Mouse (Mus musculus) c-Kit-positive CD71-positive TER-119-positive erythroid progenitor cells, embryonic 14.5 days (primary cell): ENCODE data around the gene Rreb1.

Experiments
- DNase-seq: peaks from one replicate; pipeline ENCODE4 v3.0.0-alpha.2; 2013; ENCODE audit warnings: low spot score

Rreb1 gene

DNA sequence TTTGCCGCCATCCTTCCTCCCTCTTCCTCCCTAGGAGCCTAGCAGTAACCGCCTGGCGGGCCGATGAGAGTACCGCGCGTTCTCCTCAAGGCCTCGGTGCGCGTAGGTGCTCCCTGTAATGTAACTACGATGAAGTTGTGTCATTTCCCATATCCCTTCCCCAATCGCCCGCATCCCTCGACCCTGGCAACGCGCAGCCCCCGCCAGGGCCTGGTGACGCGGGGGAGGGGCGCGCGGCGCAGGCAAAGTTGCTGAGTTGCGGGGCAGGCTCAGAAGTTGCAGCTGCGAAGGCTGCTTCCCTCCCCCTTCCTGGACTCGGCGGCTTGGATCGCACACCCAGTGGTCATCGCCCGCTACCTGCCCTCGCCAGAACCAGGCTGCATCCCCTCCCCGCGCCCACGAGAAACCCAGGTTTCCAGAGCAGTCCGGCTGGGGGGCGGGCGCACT lies at the start of gene Rreb1:
Gene Rreb1, plus strand, starts transcription at position 254 of the 447 bp plus-strand sequence.
- DNase-seq: no peak

DNA sequence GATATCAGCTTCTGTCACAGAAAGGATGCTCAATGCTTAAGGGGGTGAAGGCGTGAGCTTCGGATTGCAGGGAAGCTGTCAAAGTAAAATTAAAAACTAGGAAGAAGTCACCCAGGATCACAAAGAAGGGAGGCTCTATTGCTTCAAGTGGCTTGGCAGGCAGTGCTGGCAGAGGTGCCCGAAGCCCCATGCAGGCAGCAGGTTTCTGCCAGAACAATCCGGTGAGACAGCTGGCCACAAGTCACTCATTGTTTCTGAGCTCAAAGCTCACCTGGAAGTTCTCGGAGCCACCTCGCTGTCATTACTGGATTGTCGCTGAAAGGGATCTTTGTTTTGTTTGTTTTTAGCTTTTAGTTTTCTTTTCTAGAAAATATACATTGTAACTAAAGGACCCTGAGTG lies 49.6 kb upstream of the Rreb1 start:
- no peak for DNase-seq

DNA sequence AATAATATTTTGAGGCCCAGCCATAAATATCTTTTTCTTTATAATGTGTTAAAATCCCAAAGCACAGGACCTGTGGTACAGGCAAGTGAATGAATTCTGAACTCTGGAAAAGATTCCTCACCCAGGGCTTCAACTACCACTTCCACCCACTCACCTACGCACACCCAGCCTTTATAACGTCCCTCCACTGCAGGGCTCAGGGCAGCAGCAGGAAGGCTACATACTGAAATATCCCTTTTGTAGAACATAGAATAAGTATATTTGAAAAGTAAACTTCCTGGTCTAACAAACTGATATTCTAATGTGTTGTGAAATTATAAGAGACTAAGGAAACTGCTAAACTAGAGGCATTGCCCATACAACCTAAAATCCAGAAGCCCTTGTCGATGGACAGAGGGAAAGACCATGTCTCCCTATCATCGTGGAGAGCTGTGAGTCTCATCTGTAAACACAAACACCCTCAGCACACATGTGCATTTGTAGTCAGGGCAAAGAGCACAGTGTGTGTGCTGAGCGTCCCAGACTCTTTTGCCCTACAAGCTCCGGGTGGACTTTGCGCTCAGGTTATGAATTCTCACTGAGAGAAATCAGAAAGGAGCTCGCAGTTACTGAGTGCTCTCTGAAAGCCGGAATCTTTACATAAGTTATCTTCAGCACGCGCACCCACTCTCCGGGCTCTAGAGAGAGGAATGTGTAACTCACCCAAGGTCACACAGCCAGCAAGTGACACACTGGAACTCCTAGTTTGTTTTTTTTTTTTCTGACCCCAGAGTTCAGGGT lies 46.1 kb upstream of the Rreb1 start:
- DNase-seq: no peak

GRCm38 (mm10) chr13:37734501-37734900 lies 43.7 kb upstream of the Rreb1 start:
- no peak for DNase-seq

DNA sequence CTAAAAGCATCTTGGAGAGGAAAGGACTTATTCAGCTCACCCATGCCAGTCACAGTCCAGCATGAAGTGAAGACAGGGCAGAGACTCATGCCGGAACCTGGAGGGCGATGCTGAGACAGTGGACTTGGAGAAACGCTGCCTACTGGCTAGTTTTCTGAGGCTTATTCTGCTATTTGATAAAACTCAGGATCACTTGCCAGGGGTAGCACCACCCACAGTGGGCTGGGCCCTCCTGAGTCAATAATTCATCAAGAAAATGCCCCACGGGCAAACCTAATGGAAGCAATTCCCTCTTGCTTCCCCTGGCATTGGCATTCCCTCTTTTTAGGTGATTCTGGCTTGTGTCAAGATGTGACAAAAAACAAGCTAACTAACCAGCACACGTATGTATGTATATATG lies 38.1 kb upstream of the Rreb1 start:
- no peak for DNase-seq

- DNase-seq: no peak
Measured at GRCm38 (mm10) chr13:37740752-37741151, 37.4 kb upstream of the Rreb1 start.

- DNase-seq: no peak
Measured at GRCm38 (mm10) chr13:37742248-37742647, 36.0 kb upstream of the Rreb1 start.

DNA sequence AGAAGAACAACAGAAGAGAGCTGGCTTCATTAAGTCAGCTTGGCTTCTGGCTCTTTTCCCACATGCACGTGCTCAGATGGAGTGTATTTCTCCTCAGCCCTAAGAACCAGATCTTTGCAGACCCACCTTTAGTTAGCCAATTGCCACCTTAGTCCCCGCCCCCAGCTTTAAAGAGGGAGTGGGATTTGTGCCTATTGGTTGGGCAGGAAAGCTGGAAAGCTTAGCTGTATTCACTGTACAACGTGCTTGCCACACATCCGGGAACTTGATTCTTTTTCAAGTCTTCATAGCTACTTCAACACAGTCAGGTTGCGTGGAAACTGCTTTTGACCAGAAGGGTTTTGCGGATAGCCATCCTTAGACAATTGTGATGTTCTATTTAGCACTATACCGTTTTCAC lies 30.7 kb upstream of the Rreb1 start:
- DNase-seq: no peak

DNA sequence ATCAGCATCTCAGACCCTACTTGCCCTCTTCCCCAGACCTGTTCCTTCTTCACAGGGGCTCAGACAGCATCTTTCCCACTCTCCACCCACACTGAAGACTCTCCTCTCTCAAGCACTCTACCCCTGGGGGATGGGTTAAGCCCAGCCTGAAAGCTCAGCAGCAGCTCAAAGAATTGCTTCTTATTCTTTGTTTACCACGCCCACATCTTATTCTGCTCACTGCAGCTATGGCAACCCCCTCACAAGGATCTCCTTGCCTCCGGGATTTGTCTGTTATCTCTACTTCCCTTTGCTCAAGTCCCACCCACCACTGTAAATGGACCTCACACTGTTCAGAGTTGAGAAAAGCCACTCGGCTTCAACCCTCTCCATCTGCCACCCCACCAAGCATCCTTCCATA lies 28.7 kb upstream of the Rreb1 start:
- DNase-seq: no peak

- no peak for DNase-seq
Measured at GRCm38 (mm10) chr13:37751154-37751950, 26.8 kb upstream of the Rreb1 start.

GRCm38 (mm10) chr13:37759341-37760012 lies 18.7 kb upstream of the Rreb1 start:
- DNase-seq: no peak

- DNase-seq: peak; percentile 62
Measured at GRCm38 (mm10) chr13:37760013-37760342, 18.2 kb upstream of the Rreb1 start.

DNA sequence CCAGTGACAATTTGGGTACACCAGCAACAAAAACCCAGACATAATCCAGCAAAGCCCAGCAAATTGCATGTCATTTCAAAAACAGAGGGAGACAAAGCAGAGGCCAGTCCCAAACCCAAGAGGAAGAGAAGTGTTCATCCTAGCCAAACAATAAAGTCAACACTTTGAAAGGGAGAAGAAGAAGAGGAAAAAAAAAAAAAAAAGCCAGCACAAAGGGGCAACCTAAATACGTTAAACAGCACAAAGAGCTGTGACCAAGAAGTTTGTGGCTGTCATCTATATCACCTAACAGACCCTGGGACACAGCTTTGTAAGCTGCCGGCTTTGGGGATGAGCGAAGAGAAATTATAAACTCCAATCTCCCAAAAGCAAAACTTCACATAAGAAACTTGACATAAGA lies 17.8 kb upstream of the Rreb1 start:
- DNase-seq: no peak

GRCm38 (mm10) chr13:37760957-37761941 lies 17.0 kb upstream of the Rreb1 start:
- no peak for DNase-seq

- DNase-seq: no peak
Measured at GRCm38 (mm10) chr13:37763800-37764407, 14.3 kb upstream of the Rreb1 start.

DNA sequence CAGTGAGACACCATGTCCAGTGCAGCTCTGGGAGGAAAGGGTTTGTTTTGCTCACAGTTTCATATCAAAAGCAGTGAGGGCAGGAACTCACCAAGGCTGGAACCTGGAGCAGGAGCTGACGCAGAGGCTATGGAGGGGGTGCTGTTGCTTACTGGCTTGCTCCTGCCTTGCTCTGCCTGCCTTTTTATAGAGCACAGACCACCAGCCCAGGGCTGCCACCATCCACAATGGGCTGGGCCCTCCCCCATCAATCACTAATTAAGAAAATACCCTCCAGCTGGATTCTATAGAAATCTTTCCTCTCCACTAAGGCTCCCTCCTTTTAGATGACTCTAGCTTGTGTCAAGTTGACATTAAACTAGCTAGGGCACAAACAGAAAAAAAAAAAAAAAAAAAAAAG lies 8.4 kb upstream of the Rreb1 start:
- no peak for DNase-seq

- no peak for DNase-seq
Measured at GRCm38 (mm10) chr13:37773476-37773875, 4.7 kb upstream of the Rreb1 start.

GRCm38 (mm10) chr13:37776675-37777074 lies 1.5 kb upstream of the Rreb1 start:
- DNase-seq: no peak

GRCm38 (mm10) chr13:37777351-37778146 lies 651 bp upstream of the Rreb1 start:
- peak; percentile 29 for DNase-seq

GRCm38 (mm10) chr13:37778594-37779231 lies 513 bp downstream of the Rreb1 start:
- no peak for DNase-seq
